ENCODE assay signal across 14 mouse cellular contexts in the genomic region with DNA sequence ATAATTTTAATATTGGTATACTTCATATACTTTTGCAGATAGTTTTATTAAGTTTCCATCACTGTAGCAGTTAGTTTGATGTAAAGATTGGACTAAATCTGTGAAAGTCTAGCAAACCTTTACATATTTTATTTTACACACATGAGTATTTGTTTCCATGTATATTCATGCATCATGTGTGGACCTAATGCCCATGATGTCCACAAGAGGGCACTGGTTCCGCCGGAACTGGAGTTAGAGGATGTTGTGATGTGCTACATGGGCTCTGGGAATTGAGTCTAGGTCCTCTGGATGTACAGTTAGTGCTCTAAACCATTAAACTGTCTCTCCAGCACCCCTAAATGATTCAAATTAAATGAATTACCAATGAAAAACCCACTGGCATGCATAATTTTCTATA. TPM values are rescaled to one million over a fixed set of nuclear protein-coding genes. Genes with fewer than 3 reads are reported as not detected.
DNase-seq lines count a peak whose midpoint lies in the region; ATAC-seq and TF ChIP-seq lines count a peak whose summit lies in the region.
"Had no signal": no experiment of that assay in that cellular context is flagged by ENCODE, and none has a peak within 500 bp of the region (broad histone marks: within the 10 kb centered on the region; RNA-seq: fewer than 3 reads in every experiment).

No protein-coding gene starts in this region.

- no peak overlapping the region for H3K27ac ChIP-seq in liver, adult 2 months (replicated peaks; ENCODE audit: insufficient read depth, low read depth, low read length)
- no peak overlapping the region for H3K27ac ChIP-seq in liver, embryonic 11.5 days (ENCODE audit: low read depth, low read length)
- H3K27ac ChIP-seq: embryonic facial prominence, embryonic 13.5 days; heart, embryonic 13.5 days; neural tube, embryonic 12.5 days had no signal

- H3K9ac ChIP-seq in liver, adult 2 months (ENCODE audit: low read depth, low read length) = no peak overlapping the region
- H3K9ac ChIP-seq in liver, embryonic 11.5 days (ENCODE audit: low read depth, low read length) = no peak overlapping the region
- H3K9ac ChIP-seq: embryonic facial prominence, embryonic 13.5 days; heart, embryonic 13.5 days; neural tube, embryonic 12.5 days had no signal

- no peak overlapping the region for H3K4me2 ChIP-seq in liver, embryonic 11.5 days
- H3K4me2 ChIP-seq: embryonic facial prominence, embryonic 13.5 days; heart, embryonic 13.5 days; neural tube, embryonic 12.5 days had no signal

- no peak overlapping the region for H3K4me3 ChIP-seq in liver, adult 2 months (ENCODE audit: insufficient read depth, low read depth, low read length)
- no peak overlapping the region for H3K4me3 ChIP-seq in liver, embryonic 11.5 days (ENCODE audit: low read depth, low read length)
- H3K4me3 ChIP-seq: embryonic facial prominence, embryonic 13.5 days; heart, embryonic 13.5 days; neural tube, embryonic 12.5 days had no signal

- H3K9me3 ChIP-seq in liver, embryonic 11.5 days (ENCODE audit: control insufficient read depth, low read length) = no peaks in the 10 kb centered on the region
- H3K9me3 ChIP-seq: embryonic facial prominence, embryonic 13.5 days; heart, embryonic 13.5 days; neural tube, embryonic 12.5 days had no signal

- H3K79me2 ChIP-seq in liver, adult 2 months (ENCODE audit: control insufficient read depth, insufficient read depth, low read length) = no peaks in the 10 kb centered on the region

- no peaks in the 10 kb centered on the region for H3K36me3 ChIP-seq in liver, adult 2 months (ENCODE audit: control insufficient read depth, insufficient read depth, low read length)
- H3K36me3 ChIP-seq in liver, embryonic 11.5 days (ENCODE audit: control insufficient read depth, insufficient read depth, low read length) = no peaks in the 10 kb centered on the region
- H3K36me3 ChIP-seq: embryonic facial prominence, embryonic 13.5 days; heart, embryonic 13.5 days; neural tube, embryonic 12.5 days had no signal

- no peak for TF ChIP-seq POLR2A in liver, adult 2 months (IDR thresholded peaks at IDR 0.05; ENCODE audit: extremely low read depth, insufficient read depth, low read length)

- H3K27me3 ChIP-seq in liver, adult 2 months (ENCODE audit: control insufficient read depth, insufficient read depth, low read length) = no peaks in the 10 kb centered on the region
- no peaks in the 10 kb centered on the region for H3K27me3 ChIP-seq in liver, embryonic 11.5 days (replicated peaks; ENCODE audit: control insufficient read depth, insufficient read depth, low read length)
- peaks cover 23% of the 10 kb centered on the region for H3K27me3 ChIP-seq in Patski
- H3K27me3 ChIP-seq: embryonic facial prominence, embryonic 13.5 days; heart, embryonic 13.5 days; neural tube, embryonic 12.5 days had no signal

- peaks cover 10% of the 10 kb centered on the region; the same call in 1 of the 2 replicates for H3K4me1 ChIP-seq in liver, adult 2 months (ENCODE audit: control insufficient read depth, insufficient read depth, low read length)
- no peaks in the 10 kb centered on the region for H3K4me1 ChIP-seq in liver, embryonic 11.5 days (replicated peaks; ENCODE audit: control insufficient read depth, insufficient read depth, low read length)
- H3K4me1 ChIP-seq: embryonic facial prominence, embryonic 13.5 days; heart, embryonic 13.5 days; neural tube, embryonic 12.5 days had no signal

- no peak for ATAC-seq in liver, embryonic 11.5 days (replicated peaks; ENCODE audit: low FRiP score)
- no peak for ATAC-seq in Patski
- ATAC-seq: inflammation-experienced regulatory T-cells, adult 6 months had no signal

- DNase-seq in liver, adult 2 months (ENCODE audit: extremely low read depth, low read depth, low spot score) = no peak
- DNase-seq in liver, embryonic 11.5 days (ENCODE audit: low spot score) = no peak
- DNase-seq in CD4-positive helper T cell, adult 2 months (ENCODE audit: low read depth, low spot score) = peak; percentile 26
- DNase-seq in Patski (ENCODE audit: low read depth, low spot score) = no peak
- peak; percentile 1 for DNase-seq in natural killer cell, adult 2 months (ENCODE audit: low spot score in 2 of 2)
- DNase-seq in ovary, adult 18-20 months (ENCODE audit: low spot score) = no peak
- DNase-seq in spleen, adult 12 weeks (ENCODE audit: low spot score) = no peak
- no peak for DNase-seq in MN1 (ENCODE audit: low spot score)
- DNase-seq: layer of hippocampus, adult 9-11 months; right cerebral cortex, postnatal 14 days had no signal

- CTCF ChIA-PET in Patski (lab: Charles Lee) = no interaction called here

- in situ Hi-C loops in Patski (cut with MboI; ENCODE audit: low pct_unique_long_range_greater_than_20kb) = no loop called here

- POLR2A ChIA-PET in Patski (lab: Charles Lee) = no interaction called here

- peak; percentile 56; the same call in 1 of the 2 replicates for TF ChIP-seq CTCF in liver, adult 2 months (IDR thresholded peaks at IDR 0.05; ENCODE audit: low read depth, low read length)
- TF ChIP-seq CTCF in Patski (IDR thresholded peaks at IDR 0.05) = peak; percentile 58

- WGBS in liver, adult 2 months = 74% methylated on average over 2 of the region's 2 CpGs
- WGBS in liver, embryonic 11.5 days = 66% methylated on average over 2 of the region's 2 CpGs

RNA-seq across cellular contexts. Expression of gene Mctp2, which starts 37.3 kb away (rescaled TPM):
- total RNA-seq in liver, adult 2 months (2014; rRNA removed) = 11.8 and 16.7 TPM in 2 replicates
- 3.5 and 5.4 TPM in 2 replicates for polyA plus RNA-seq in liver, adult 2 months (2012; rRNA removed)
- 0.26 and 0.33 TPM in 2 replicates for polyA plus RNA-seq in liver, embryonic 11.5 days (2014; fragmentation: Nextera tagmentation; extraction: Ambion mirVana)
- 1.4 TPM for polyA plus RNA-seq in Patski (2021)

Comparison
In these comparisons a context has a peak if more than half of its experiments do, and no peak if none do; other contexts are left out.
1. DNase-seq: peak in CD4-positive helper T cell, adult 2 months (single experiment) and natural killer cell, adult 2 months (2 of 2); none in liver, adult 2 months (single experiment), liver, embryonic 11.5 days (single experiment), Patski (single experiment), ovary, adult 18-20 months (single experiment), spleen, adult 12 weeks (single experiment) and MN1 (single experiment).